Mouse (Mus musculus): Measurements from ENCODE around the gene Tox4. TPM values are rescaled to one million over a fixed set of nuclear protein-coding genes. Genes with fewer than 3 reads are reported as not detected.
A peak's percentile ranks its signal among the peaks of the same experiment; 100 is the strongest.
"Not testable (repeated sequence)": the region's sequence is repeated elsewhere in the genome, so short reads cannot be mapped to it uniquely, and the experiment has no call there.

The Tox4 gene
- polyA plus RNA-seq, 1 experiment: 96.7 TPM

DNA sequence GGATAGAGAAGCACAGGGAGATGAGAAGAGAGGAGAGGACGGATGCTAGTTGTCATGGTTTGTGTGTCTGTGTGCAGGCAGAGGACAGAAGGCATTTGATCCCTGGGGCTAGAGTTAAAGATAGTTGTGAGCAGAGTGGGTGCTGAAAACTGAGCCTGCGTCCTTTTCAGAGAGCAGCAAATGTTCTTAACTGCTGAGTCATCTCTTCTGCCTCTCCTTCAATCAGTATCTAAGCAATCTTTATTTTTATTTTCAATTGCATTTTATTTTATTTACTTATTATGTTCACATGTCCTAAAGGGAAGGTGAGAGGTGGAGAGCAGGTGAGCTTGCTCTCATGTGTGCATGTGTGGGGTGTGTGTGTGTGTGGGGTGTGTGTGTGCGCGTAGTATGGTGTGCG, 4.7 kb downstream of the Tox4 start:
- WGBS: 97% methylated on average over 5 of the region's 5 CpGs
- DNase-seq: no peak
- TF ChIP-seq POLR2A (IDR thresholded peaks at IDR 0.05; ENCODE audit: control insufficient read depth, extremely low read depth, insufficient read depth, low read length, poor library complexity) (no peak), CTCF (IDR thresholded peaks at IDR 0.05; ENCODE audit: borderline replicate concordance, control insufficient read depth, extremely low read depth, insufficient read depth, low read length, poor library complexity) (no peak)
- Histone ChIP-seq H3K4me3 (ENCODE audit: control insufficient read depth, insufficient read depth, low read length) (no peak overlapping the region), H3K36me3 (ENCODE audit: control insufficient read depth, insufficient read depth, low read length) (peaks cover 24% of the 10 kb centered on the region), H3K27ac (ENCODE audit: control insufficient read depth, insufficient read depth, low read length) (no peak overlapping the region), H3K27me3 (ENCODE audit: control insufficient read depth, insufficient read depth, low read length) (no peaks in the 10 kb centered on the region), H3K4me1 (replicated peaks; ENCODE audit: control insufficient read depth, insufficient read depth, low read length) (no peaks in the 10 kb centered on the region)

GRCm38 (mm10) chr14:52284191-52284590, 5.2 kb downstream of the Tox4 start:
- WGBS: 96% methylated on average over 3 of the region's 3 CpGs

GRCm38 (mm10) chr14:52295558-52296264, 16.8 kb downstream of the Tox4 start:
- no peak for TF ChIP-seq POLR2A (IDR thresholded peaks at IDR 0.05; ENCODE audit: control insufficient read depth, extremely low read depth, insufficient read depth, low read length, poor library complexity)
- no peak for TF ChIP-seq CTCF (IDR thresholded peaks at IDR 0.05; ENCODE audit: borderline replicate concordance, control insufficient read depth, extremely low read depth, insufficient read depth, low read length, poor library complexity)
- WGBS: 79% methylated on average over 6 of the region's 6 CpGs

More at GRCm38 (mm10) chr14:52284191-52284590, 5.2 kb downstream of the Tox4 start:
- no peak for TF ChIP-seq POLR2A (IDR thresholded peaks at IDR 0.05; ENCODE audit: control insufficient read depth, extremely low read depth, insufficient read depth, low read length, poor library complexity)
- TF ChIP-seq CTCF (IDR thresholded peaks at IDR 0.05; ENCODE audit: borderline replicate concordance, control insufficient read depth, extremely low read depth, insufficient read depth, low read length, poor library complexity): no peak
- Histone ChIP-seq H3K4me3 (ENCODE audit: control insufficient read depth, insufficient read depth, low read length) (no peak overlapping the region), H3K27ac (ENCODE audit: control insufficient read depth, insufficient read depth, low read length) (no peak overlapping the region), H3K36me3 (ENCODE audit: control insufficient read depth, insufficient read depth, low read length) (peaks cover 24% of the 10 kb centered on the region), H3K27me3 (ENCODE audit: control insufficient read depth, insufficient read depth, low read length) (no peaks in the 10 kb centered on the region), H3K4me1 (replicated peaks; ENCODE audit: control insufficient read depth, insufficient read depth, low read length) (no peaks in the 10 kb centered on the region)
- no peak for DNase-seq

GRCm38 (mm10) chr14:52303517-52303916, 24.6 kb downstream of the Tox4 start:
- not testable (repeated sequence) for DNase-seq; H3K27me3 ChIP-seq (ENCODE audit: control insufficient read depth, insufficient read depth, low read length); H3K27ac ChIP-seq (ENCODE audit: control insufficient read depth, insufficient read depth, low read length); H3K4me1 ChIP-seq (replicated peaks; ENCODE audit: control insufficient read depth, insufficient read depth, low read length); H3K4me3 ChIP-seq (ENCODE audit: control insufficient read depth, insufficient read depth, low read length)
- peaks cover 17% of the 10 kb centered on the region for H3K36me3 ChIP-seq (ENCODE audit: control insufficient read depth, insufficient read depth, low read length)
- WGBS: 95% methylated on average over 3 of the region's 3 CpGs

More at GRCm38 (mm10) chr14:52295558-52296264, 16.8 kb downstream of the Tox4 start:
- no peaks in the 10 kb centered on the region for H3K27me3 ChIP-seq (ENCODE audit: control insufficient read depth, insufficient read depth, low read length)
- no peak for DNase-seq
- no peaks in the 10 kb centered on the region for H3K4me1 ChIP-seq (replicated peaks; ENCODE audit: control insufficient read depth, insufficient read depth, low read length)
- H3K27ac ChIP-seq (ENCODE audit: control insufficient read depth, insufficient read depth, low read length): no peak overlapping the region
- H3K36me3 ChIP-seq (ENCODE audit: control insufficient read depth, insufficient read depth, low read length): peaks cover 86% of the 10 kb centered on the region
- H3K4me3 ChIP-seq (ENCODE audit: control insufficient read depth, insufficient read depth, low read length): no peak overlapping the region

DNA sequence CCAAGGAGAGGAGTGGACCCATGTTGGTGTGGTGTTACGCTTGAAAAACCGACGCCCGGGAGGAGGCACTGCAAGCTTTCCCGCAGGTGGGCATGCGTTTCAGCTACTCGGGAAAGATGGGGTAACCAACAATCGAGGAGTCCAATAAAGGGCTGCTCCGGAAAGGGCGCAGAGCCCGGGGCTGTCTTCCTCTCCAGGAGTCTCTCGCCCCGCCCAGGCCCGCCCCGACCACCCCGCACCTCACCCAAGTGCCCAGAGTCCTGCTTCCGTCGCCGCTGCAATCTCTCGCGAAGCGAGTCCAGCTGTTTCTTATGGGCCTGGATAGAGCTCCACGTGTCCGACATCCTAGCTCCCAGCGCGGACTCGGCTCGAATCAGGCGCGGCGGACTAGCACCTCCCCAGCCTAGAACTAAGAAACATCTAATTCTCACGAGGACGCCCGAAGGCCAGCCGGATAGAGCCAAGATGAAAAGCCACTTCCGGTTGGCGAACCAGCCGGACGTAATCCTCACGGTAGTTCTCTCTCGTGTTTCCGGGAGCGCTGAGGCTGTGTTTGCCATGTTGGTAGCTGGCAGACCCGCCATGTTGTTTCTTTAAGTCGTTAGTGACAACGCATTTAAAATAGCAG, 25.8 kb downstream of the Tox4 start, which contains the start of gene Mettl3:
Gene Mettl3, minus strand, starts transcription at position 485 of the 628 bp plus-strand sequence.
- DNase-seq: peak; percentile 88
- Histone ChIP-seq H3K27ac (ENCODE audit: control insufficient read depth, insufficient read depth, low read length) (peak within 1 kb of the TSS; percentile 59), H3K4me3 (ENCODE audit: control insufficient read depth, insufficient read depth, low read length) (peak within 1 kb of the TSS; percentile 86), H3K36me3 (ENCODE audit: control insufficient read depth, insufficient read depth, low read length) (peaks cover 6% of the 10 kb centered on the region), H3K27me3 (ENCODE audit: control insufficient read depth, insufficient read depth, low read length) (no peaks in the 10 kb centered on the region), H3K4me1 (replicated peaks; ENCODE audit: control insufficient read depth, insufficient read depth, low read length) (no peaks in the 10 kb centered on the region)
- WGBS: under 1% methylated on average over 46 of the region's 46 CpGs
- peak; percentile 15; the same call in 1 of the 2 replicates for TF ChIP-seq CTCF (IDR thresholded peaks at IDR 0.05; ENCODE audit: borderline replicate concordance, control insufficient read depth, extremely low read depth, insufficient read depth, low read length, poor library complexity)
- TF ChIP-seq POLR2A (IDR thresholded peaks at IDR 0.05; ENCODE audit: control insufficient read depth, extremely low read depth, insufficient read depth, low read length, poor library complexity): no peak

DNA sequence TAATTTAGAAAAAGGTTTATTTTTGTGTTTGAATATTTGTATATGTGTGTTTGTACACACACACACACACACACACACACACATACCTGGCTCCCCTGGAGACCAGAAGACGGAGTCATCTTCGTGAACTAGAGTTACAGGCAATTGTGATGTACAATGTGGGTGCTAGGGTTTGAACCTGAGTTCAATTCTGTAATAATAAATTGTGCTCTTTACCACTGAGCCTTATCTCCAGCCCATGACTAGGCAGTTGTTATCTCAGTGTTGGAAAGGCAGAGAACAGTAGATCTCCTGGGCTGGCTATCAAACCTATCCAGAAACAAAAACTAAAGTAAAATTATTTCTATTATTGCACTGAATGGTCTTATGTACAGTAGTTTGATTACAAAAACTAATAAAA, 27.2 kb downstream of the Tox4 start:
- no peak overlapping the region for H3K4me3 ChIP-seq (ENCODE audit: control insufficient read depth, insufficient read depth, low read length)
- no peak for TF ChIP-seq CTCF (IDR thresholded peaks at IDR 0.05; ENCODE audit: borderline replicate concordance, control insufficient read depth, extremely low read depth, insufficient read depth, low read length, poor library complexity)
- no peak for TF ChIP-seq POLR2A (IDR thresholded peaks at IDR 0.05; ENCODE audit: control insufficient read depth, extremely low read depth, insufficient read depth, low read length, poor library complexity)
- no peak overlapping the region for H3K27ac ChIP-seq (ENCODE audit: control insufficient read depth, insufficient read depth, low read length)
- WGBS: 97% methylated on average over 2 of the region's 2 CpGs
- no peaks in the 10 kb centered on the region for H3K4me1 ChIP-seq (replicated peaks; ENCODE audit: control insufficient read depth, insufficient read depth, low read length)
- no peaks in the 10 kb centered on the region for H3K27me3 ChIP-seq (ENCODE audit: control insufficient read depth, insufficient read depth, low read length)
- no peak for DNase-seq
- no peaks in the 10 kb centered on the region for H3K36me3 ChIP-seq (ENCODE audit: control insufficient read depth, insufficient read depth, low read length)

GRCm38 (mm10) chr14:52310343-52310742, 31.4 kb downstream of the Tox4 start:
- not testable (repeated sequence) for H3K27me3 ChIP-seq (ENCODE audit: control insufficient read depth, insufficient read depth, low read length); H3K36me3 ChIP-seq (ENCODE audit: control insufficient read depth, insufficient read depth, low read length); H3K27ac ChIP-seq (ENCODE audit: control insufficient read depth, insufficient read depth, low read length); H3K4me3 ChIP-seq (ENCODE audit: control insufficient read depth, insufficient read depth, low read length); H3K4me1 ChIP-seq (replicated peaks; ENCODE audit: control insufficient read depth, insufficient read depth, low read length)
- 95% methylated on average over 6 of the region's 6 CpGs for WGBS
- peak; percentile 26 for DNase-seq
